Mouse (Mus musculus): Measurements from ENCODE around the gene 2410141K09Rik. TPM values are rescaled to one million over a fixed set of nuclear protein-coding genes. Genes with fewer than 3 reads are reported as not detected.
"Not testable (repeated sequence)": the region's sequence is repeated elsewhere in the genome, so short reads cannot be mapped to it uniquely, and the experiment has no call there.

Gene 2410141K09Rik
- not detected in 2 replicates for polyA plus RNA-seq (2015; fragmentation: Nextera tagmentation; extraction: Ambion mirVana)

DNA sequence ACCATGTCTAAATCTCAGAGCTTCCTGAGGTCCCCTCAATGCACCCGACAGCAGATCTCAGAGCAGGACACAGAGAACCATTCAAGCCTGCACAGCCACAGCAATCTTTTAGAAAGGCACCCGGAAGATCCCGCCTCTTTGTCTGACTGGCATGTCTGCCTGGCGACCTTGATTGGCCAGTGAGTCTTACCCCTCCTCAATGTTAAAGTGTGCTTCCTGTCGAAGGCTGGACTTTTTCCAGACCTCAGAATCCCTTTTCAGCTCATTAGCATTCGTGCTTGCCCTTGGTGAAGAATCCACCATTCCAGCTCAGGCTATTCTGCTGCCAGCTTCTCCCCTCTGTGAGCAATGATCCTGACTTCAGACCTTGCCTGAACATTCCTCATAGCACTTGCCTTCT lies at the start of gene 2410141K09Rik:
Gene 2410141K09Rik, minus strand, starts transcription at position 101 of the 400 bp plus-strand sequence.
- not testable (repeated sequence) for H3K4me3 ChIP-seq; H3K27ac ChIP-seq (replicated peaks); H3K9ac ChIP-seq; H3K27me3 ChIP-seq; H3K36me3 ChIP-seq; H3K9me3 ChIP-seq; H3K4me1 ChIP-seq (replicated peaks); H3K4me2 ChIP-seq; ATAC-seq (ENCODE audit: low read depth)
- 100% methylated on average over 1 of the region's 6 CpGs for WGBS

DNA sequence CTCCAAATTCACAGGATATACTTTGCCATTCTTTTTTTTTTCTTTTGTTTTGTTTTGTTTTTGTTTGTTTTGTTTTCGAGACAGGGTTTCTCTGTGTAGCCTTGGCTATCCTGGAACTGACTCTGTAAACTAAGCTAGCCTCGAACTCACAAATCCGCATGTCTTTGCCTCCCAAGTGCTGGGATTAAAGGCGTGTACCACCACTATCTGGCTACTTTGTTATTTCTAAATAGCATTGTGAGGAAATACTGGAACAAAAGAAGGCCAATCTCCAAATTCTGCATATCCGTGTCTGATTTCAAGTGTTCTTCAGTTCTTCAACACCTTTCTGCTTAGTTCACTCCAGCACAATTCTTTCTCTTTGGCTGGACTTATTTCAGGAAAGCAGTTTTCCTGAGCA lies 14.1 kb downstream of the 2410141K09Rik start:
- H3K27ac ChIP-seq (replicated peaks); ATAC-seq (ENCODE audit: low read depth); H3K27me3 ChIP-seq; H3K36me3 ChIP-seq; H3K4me1 ChIP-seq (replicated peaks); H3K9me3 ChIP-seq; H3K4me3 ChIP-seq; H3K4me2 ChIP-seq; H3K9ac ChIP-seq: not testable (repeated sequence)
- WGBS, result no CpG with 5 or more reads among the region's 5 CpGs

DNA sequence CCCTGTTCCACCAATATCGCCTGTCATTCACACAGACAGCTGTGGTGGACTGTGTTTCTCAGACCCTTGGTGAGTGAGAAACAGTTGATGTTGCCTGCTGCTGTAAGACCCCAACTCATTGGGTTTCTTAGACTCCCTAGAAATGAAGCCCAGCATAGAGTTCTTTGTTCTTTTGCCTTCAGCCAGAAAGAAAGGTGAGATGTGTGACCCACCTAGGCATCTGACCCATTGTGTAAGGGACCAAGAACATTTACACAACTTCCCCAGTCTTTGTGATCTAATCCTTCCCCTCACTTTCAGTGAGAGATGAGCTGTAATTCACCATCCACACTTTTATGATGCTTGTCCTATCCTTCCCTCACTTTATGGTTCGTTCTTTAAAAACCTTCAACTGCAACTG lies 26.0 kb downstream of the 2410141K09Rik start:
- not testable (repeated sequence) for H3K36me3 ChIP-seq; H3K9me3 ChIP-seq; H3K4me3 ChIP-seq; H3K4me2 ChIP-seq; H3K27ac ChIP-seq (replicated peaks); H3K9ac ChIP-seq; H3K4me1 ChIP-seq (replicated peaks); H3K27me3 ChIP-seq; ATAC-seq (ENCODE audit: low read depth)
- no CpG with 5 or more reads among the region's 2 CpGs for WGBS

Other genes starting within 250 kb of the 2410141K09Rik start
- not detected in 2 replicates for gene Gm10772, start 213.5 kb downstream of the 2410141K09Rik start, polyA plus RNA-seq (2015; fragmentation: Nextera tagmentation; extraction: Ambion mirVana)